Comparison of ENCODE assay signal across 6 mouse cellular contexts in genomic region chr1:69833476-69833875, GRCm38 (mm10). TPM values are rescaled to one million over a fixed set of nuclear protein-coding genes. Genes with fewer than 3 reads are reported as not detected.
"Had no signal": no experiment of that assay in that cellular context is flagged by ENCODE, and none has a peak within 500 bp of the region (broad histone marks: within the 10 kb centered on the region; RNA-seq: fewer than 3 reads in every experiment).

No protein-coding gene starts in this region.

RNA-seq across cellular contexts. Expression of gene Spag16, which starts 6.7 kb away (rescaled TPM):
- total RNA-seq: megakaryocyte progenitor cell, adult 5-6 weeks; monocyte, adult 5-6 weeks; neutrophil, adult 5-6 weeks had no signal
- polyA plus RNA-seq: liver, postnatal 0 days; macrophage; small intestine, adult 2 months had no signal
